ENCODE assay signal across 9 mouse cellular contexts in genomic region chr17:5217852-5218845, GRCm38 (mm10).
DNase-seq lines count a peak whose midpoint lies in the region; ATAC-seq and TF ChIP-seq lines count a peak whose summit lies in the region.
"Had no signal": no experiment of that assay in that cellular context is flagged by ENCODE, and none has a peak within 500 bp of the region (broad histone marks: within the 10 kb centered on the region; RNA-seq: fewer than 3 reads in every experiment).

No protein-coding gene starts in this region.

- TF ChIP-seq POLR2A in testis, adult 2 months (IDR thresholded peaks at IDR 0.05; ENCODE audit: control insufficient read depth, low read depth, low read length): no peak

- H3K36me3 ChIP-seq in hindbrain, postnatal 0 days (ENCODE audit: insufficient read depth, low read length): no peaks in the 10 kb centered on the region
- no peaks in the 10 kb centered on the region for H3K36me3 ChIP-seq in hindbrain, embryonic 10.5 days
- no peaks in the 10 kb centered on the region for H3K36me3 ChIP-seq in testis, adult 2 months (ENCODE audit: control insufficient read depth, insufficient read depth, low read length)
- no peaks in the 10 kb centered on the region for H3K36me3 ChIP-seq in forebrain, embryonic 16.5 days (ENCODE audit: control insufficient read depth, insufficient read depth)
- H3K36me3 ChIP-seq: limb, embryonic 13.5 days had no signal

- peak; percentile 62 for DNase-seq in hindbrain, postnatal 0 days (ENCODE audit: low spot score)
- DNase-seq in hindbrain, embryonic 10.5 days (ENCODE audit: low spot score): no peak
- DNase-seq in testis, postnatal 14 days (ENCODE audit: low spot score): no peak
- DNase-seq in thymus, postnatal 4 days: peak; percentile 51
- no peak for DNase-seq in spleen, adult 12 weeks (ENCODE audit: low spot score)
- DNase-seq: heart, adult 18-20 months had no signal

- H3K9me3 ChIP-seq in hindbrain, postnatal 0 days (ENCODE audit: low read length): no peaks in the 10 kb centered on the region
- H3K9me3 ChIP-seq in hindbrain, embryonic 10.5 days: no peaks in the 10 kb centered on the region
- H3K9me3 ChIP-seq in forebrain, embryonic 16.5 days (ENCODE audit: control insufficient read depth, low read length): no peaks in the 10 kb centered on the region
- H3K9me3 ChIP-seq: limb, embryonic 13.5 days had no signal

- peaks cover 36% of the 10 kb centered on the region for H3K4me1 ChIP-seq in hindbrain, postnatal 0 days (ENCODE audit: insufficient read depth, low read length)
- H3K4me1 ChIP-seq in hindbrain, embryonic 10.5 days (replicated peaks): peaks cover 61% of the 10 kb centered on the region
- H3K4me1 ChIP-seq in testis, adult 2 months (ENCODE audit: control insufficient read depth, insufficient read depth, low read length): no peaks in the 10 kb centered on the region; the same call in 1 of the 2 replicates
- H3K4me1 ChIP-seq in forebrain, embryonic 16.5 days (replicated peaks; ENCODE audit: control insufficient read depth, insufficient read depth, low read length): peaks cover 63% of the 10 kb centered on the region

- H3K4me3 ChIP-seq in hindbrain, postnatal 0 days (ENCODE audit: low read length): no peak overlapping the region
- no peak overlapping the region for H3K4me3 ChIP-seq in hindbrain, embryonic 10.5 days
- H3K4me3 ChIP-seq in testis, adult 2 months (ENCODE audit: control insufficient read depth, low read depth, low read length): no peak overlapping the region
- H3K4me3 ChIP-seq in forebrain, embryonic 16.5 days (replicated peaks; ENCODE audit: low read length): no peak overlapping the region
- H3K4me3 ChIP-seq: limb, embryonic 13.5 days had no signal

- 0 out of 2 replicates have a peak overlapping the region, but pooled peaks have one; percentile 11 for H3K27ac ChIP-seq in hindbrain, postnatal 0 days
- H3K27ac ChIP-seq in hindbrain, embryonic 10.5 days: no peak overlapping the region
- no peak overlapping the region for H3K27ac ChIP-seq in testis, adult 2 months (ENCODE audit: control insufficient read depth, insufficient read depth, low read depth, low read length)
- no peak overlapping the region for H3K27ac ChIP-seq in forebrain, embryonic 16.5 days (ENCODE audit: low read length)
- H3K27ac ChIP-seq: limb, embryonic 13.5 days had no signal

- no peak overlapping the region for H3K4me2 ChIP-seq in hindbrain, postnatal 0 days (ENCODE audit: low read depth, low read length)
- no peak overlapping the region for H3K4me2 ChIP-seq in forebrain, embryonic 16.5 days (ENCODE audit: low read length)
- H3K4me2 ChIP-seq: limb, embryonic 13.5 days had no signal

- 48% methylated on average over 9 of the region's 9 CpGs for WGBS in hindbrain, postnatal 0 days
- 83% methylated on average over 9 of the region's 9 CpGs for WGBS in hindbrain, embryonic 10.5 days
- 39% methylated on average over 9 of the region's 9 CpGs for WGBS in forebrain, embryonic 16.5 days

- ATAC-seq in hindbrain, postnatal 0 days: peak; percentile 72
- peak; percentile 56 for ATAC-seq in forebrain, embryonic 16.5 days

- no peak overlapping the region for H3K9ac ChIP-seq in hindbrain, postnatal 0 days (replicated peaks; ENCODE audit: low read length)
- H3K9ac ChIP-seq in forebrain, embryonic 16.5 days (replicated peaks; ENCODE audit: low read depth, low read length): no peak overlapping the region

- H3K27me3 ChIP-seq in hindbrain, postnatal 0 days (ENCODE audit: insufficient read depth, low read length): no peaks in the 10 kb centered on the region
- H3K27me3 ChIP-seq in hindbrain, embryonic 10.5 days (ENCODE audit: insufficient read depth, poor library complexity, severe bottlenecking): no peaks in the 10 kb centered on the region
- H3K27me3 ChIP-seq in testis, adult 2 months (ENCODE audit: control insufficient read depth, insufficient read depth, low read length): no peaks in the 10 kb centered on the region
- H3K27me3 ChIP-seq in forebrain, embryonic 16.5 days (replicated peaks; ENCODE audit: control insufficient read depth, insufficient read depth, low read length): no peaks in the 10 kb centered on the region
- H3K27me3 ChIP-seq: limb, embryonic 13.5 days had no signal

- TF ChIP-seq CTCF in hindbrain, postnatal 0 days (IDR thresholded peaks at IDR 0.05; ENCODE audit: low read depth): peak; percentile 73
- peak; percentile 26; the same call in 1 of the 2 replicates for TF ChIP-seq CTCF in testis, adult 2 months (IDR thresholded peaks at IDR 0.05; ENCODE audit: control insufficient read depth, insufficient read depth, insufficient replicate concordance, low read depth, low read length)

Comparison
In these comparisons a context has a peak if more than half of its experiments do, and no peak if none do; other contexts are left out.
1. DNase-seq: peak in hindbrain, postnatal 0 days (single experiment) and thymus, postnatal 4 days (single experiment); none in hindbrain, embryonic 10.5 days (single experiment), testis, postnatal 14 days (single experiment) and spleen, adult 12 weeks (single experiment).